Mouse (Mus musculus): Measurements from ENCODE around the gene Ncoa5. TPM values are rescaled to one million over a fixed set of nuclear protein-coding genes. Genes with fewer than 3 reads are reported as not detected.

Ncoa5 gene
- polyA plus RNA-seq, 1 experiment from 2014 or later = 17.3 TPM

GRCm38 (mm10) chr2:164996848-164997720 lies 37.6 kb downstream of the Ncoa5 start:
- Histone ChIP-seq H3K4me3 (ENCODE audit: low read depth, low read length) (peak overlapping the region; percentile 33), H3K9me3 (ENCODE audit: control insufficient read depth, low read length) (no peaks in the 10 kb centered on the region), H3K27ac (replicated peaks) (no peak overlapping the region), H3K36me3 (ENCODE audit: control insufficient read depth, insufficient read depth, low read length) (peaks cover 17% of the 10 kb centered on the region; the same call in 1 of the 2 replicates), H3K4me2 (replicated peaks; ENCODE audit: low read depth) (peak overlapping the region; percentile 67), H3K4me1 (replicated peaks; ENCODE audit: control insufficient read depth, insufficient read depth) (peaks cover 3% of the 10 kb centered on the region; the same call in 1 of the 2 replicates), H3K27me3 (ENCODE audit: control insufficient read depth, insufficient read depth, low read length) (no peaks in the 10 kb centered on the region), H3K9ac (ENCODE audit: low read length) (no peak overlapping the region)
- DNase-seq (ENCODE audit: low spot score) (no peak), ATAC-seq (ENCODE audit: low FRiP score, low TSS enrichment) (no peak)
- TF ChIP-seq EP300 (optimal IDR thresholded peaks at IDR 0.05) (no peak), CTCF (IDR thresholded peaks at IDR 0.05; ENCODE audit: low read depth) (no peak)
- 13% methylated on average over 49 of the region's 49 CpGs for WGBS

DNA sequence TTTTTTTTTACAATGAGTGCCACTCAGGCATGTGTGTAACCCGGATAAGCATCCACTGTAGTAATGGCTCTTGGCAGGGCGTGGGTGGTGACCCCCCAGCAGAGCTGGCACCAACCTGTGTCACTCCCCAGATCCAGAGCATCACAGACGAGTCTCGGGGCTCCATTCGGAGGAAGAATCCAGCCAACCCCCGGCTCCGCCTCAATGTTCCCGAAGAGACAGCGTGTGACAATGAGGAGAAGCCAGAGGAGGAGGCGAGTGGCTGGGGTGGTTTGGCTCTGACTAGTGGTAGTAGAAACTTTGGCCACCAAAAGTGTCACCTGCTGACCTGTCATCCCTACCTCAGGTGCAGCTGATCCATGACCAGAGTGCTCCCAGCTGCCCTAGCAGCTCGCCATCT lies 38.7 kb downstream of the Ncoa5 start:
- DNase-seq (ENCODE audit: low spot score) (no peak), ATAC-seq (ENCODE audit: low FRiP score, low TSS enrichment) (no peak)
- WGBS = 76% methylated on average over 11 of the region's 11 CpGs
- no peak overlapping the region for H3K27ac ChIP-seq (replicated peaks)
- no peaks in the 10 kb centered on the region for H3K9me3 ChIP-seq (ENCODE audit: control insufficient read depth, low read length)
- H3K9ac ChIP-seq (ENCODE audit: low read length) = no peak overlapping the region
- no peak for TF ChIP-seq EP300 (optimal IDR thresholded peaks at IDR 0.05)
- no peak for TF ChIP-seq CTCF (IDR thresholded peaks at IDR 0.05; ENCODE audit: low read depth)
- H3K36me3 ChIP-seq (ENCODE audit: control insufficient read depth, insufficient read depth, low read length) = peaks cover 8% of the 10 kb centered on the region; the same call in 1 of the 2 replicates
- peaks cover 3% of the 10 kb centered on the region; the same call in 1 of the 2 replicates for H3K4me1 ChIP-seq (replicated peaks; ENCODE audit: control insufficient read depth, insufficient read depth)
- H3K4me2 ChIP-seq (replicated peaks; ENCODE audit: low read depth) = no peak overlapping the region
- H3K27me3 ChIP-seq (ENCODE audit: control insufficient read depth, insufficient read depth, low read length) = no peaks in the 10 kb centered on the region
- no peak overlapping the region for H3K4me3 ChIP-seq (ENCODE audit: low read depth, low read length)

GRCm38 (mm10) chr2:164994659-164995428 lies 39.8 kb downstream of the Ncoa5 start:
- Histone ChIP-seq H3K4me1 (replicated peaks; ENCODE audit: control insufficient read depth, insufficient read depth) (peaks cover 3% of the 10 kb centered on the region; the same call in 1 of the 2 replicates), H3K27me3 (ENCODE audit: control insufficient read depth, insufficient read depth, low read length) (no peaks in the 10 kb centered on the region), H3K4me3 (ENCODE audit: low read depth, low read length) (no peak overlapping the region), H3K9me3 (ENCODE audit: control insufficient read depth, low read length) (no peaks in the 10 kb centered on the region), H3K27ac (replicated peaks) (no peak overlapping the region), H3K4me2 (replicated peaks; ENCODE audit: low read depth) (no peak overlapping the region), H3K36me3 (ENCODE audit: control insufficient read depth, insufficient read depth, low read length) (0 out of 2 replicates have a peak, but pooled peaks cover 6% of the 10 kb centered on the region), H3K9ac (ENCODE audit: low read length) (no peak overlapping the region)
- DNase-seq (ENCODE audit: low spot score) = no peak
- ATAC-seq (ENCODE audit: low FRiP score, low TSS enrichment) = no peak
- WGBS = 53% methylated on average over 21 of the region's 21 CpGs
- TF ChIP-seq CTCF (IDR thresholded peaks at IDR 0.05; ENCODE audit: low read depth) (no peak), EP300 (optimal IDR thresholded peaks at IDR 0.05) (no peak)

DNA sequence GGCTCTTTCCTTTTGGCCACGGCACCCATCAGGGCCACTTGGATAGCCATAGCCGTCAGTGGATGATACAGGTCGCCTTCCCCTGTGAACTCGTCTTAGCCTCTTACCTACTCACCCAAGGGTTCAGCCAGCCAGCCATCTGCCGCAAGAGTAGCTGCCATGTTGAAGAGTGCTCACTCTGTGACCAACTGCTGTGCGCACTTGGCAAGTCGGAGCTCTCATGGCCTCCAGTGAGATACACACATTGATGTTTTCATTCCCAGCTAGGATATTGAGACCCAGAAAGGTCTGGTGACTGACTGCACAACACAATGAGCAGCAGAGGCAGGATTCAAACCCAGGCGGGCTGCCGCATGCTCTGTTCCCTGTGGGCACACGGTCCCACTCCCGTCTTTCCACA lies 40.5 kb downstream of the Ncoa5 start:
- Histone ChIP-seq H3K9ac (ENCODE audit: low read length) (no peak overlapping the region), H3K27me3 (ENCODE audit: control insufficient read depth, insufficient read depth, low read length) (no peaks in the 10 kb centered on the region), H3K4me3 (ENCODE audit: low read depth, low read length) (no peak overlapping the region), H3K9me3 (ENCODE audit: control insufficient read depth, low read length) (no peaks in the 10 kb centered on the region), H3K4me2 (replicated peaks; ENCODE audit: low read depth) (no peak overlapping the region), H3K36me3 (ENCODE audit: control insufficient read depth, insufficient read depth, low read length) (0 out of 2 replicates have a peak, but pooled peaks cover 5% of the 10 kb centered on the region), H3K27ac (replicated peaks) (no peak overlapping the region), H3K4me1 (replicated peaks; ENCODE audit: control insufficient read depth, insufficient read depth) (peaks cover 3% of the 10 kb centered on the region; the same call in 1 of the 2 replicates)
- no peak for DNase-seq (ENCODE audit: low spot score)
- ATAC-seq (ENCODE audit: low FRiP score, low TSS enrichment) = no peak
- no peak for TF ChIP-seq EP300 (optimal IDR thresholded peaks at IDR 0.05)
- no peak for TF ChIP-seq CTCF (IDR thresholded peaks at IDR 0.05; ENCODE audit: low read depth)
- 83% methylated on average over 11 of the region's 11 CpGs for WGBS

DNA sequence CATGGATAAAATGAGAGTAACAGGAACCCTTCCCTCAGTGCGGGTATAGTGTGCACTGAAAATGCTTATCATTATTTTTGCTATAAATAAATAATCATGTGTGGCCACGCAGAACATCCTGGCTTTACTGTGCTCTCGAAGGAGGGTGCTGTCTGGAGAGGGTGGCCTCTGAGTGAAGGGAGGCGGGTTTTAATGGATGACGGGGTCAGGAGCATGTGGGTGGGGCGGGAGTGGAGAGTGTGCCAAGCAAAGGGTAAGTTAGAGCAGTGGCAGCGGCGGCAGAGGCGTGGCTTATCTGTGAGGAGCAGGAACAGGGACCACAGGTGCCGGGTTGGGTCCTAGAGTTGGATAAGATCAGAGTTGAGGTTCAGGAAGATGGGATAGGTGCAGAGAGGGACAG lies 42.9 kb downstream of the Ncoa5 start:
- Histone ChIP-seq H3K4me3 (ENCODE audit: low read depth, low read length) (no peak overlapping the region), H3K9me3 (ENCODE audit: control insufficient read depth, low read length) (no peaks in the 10 kb centered on the region), H3K36me3 (ENCODE audit: control insufficient read depth, insufficient read depth, low read length) (no peaks in the 10 kb centered on the region), H3K4me1 (replicated peaks; ENCODE audit: control insufficient read depth, insufficient read depth) (no peaks in the 10 kb centered on the region), H3K27me3 (ENCODE audit: control insufficient read depth, insufficient read depth, low read length) (no peaks in the 10 kb centered on the region), H3K4me2 (replicated peaks; ENCODE audit: low read depth) (no peak overlapping the region), H3K27ac (replicated peaks) (no peak overlapping the region), H3K9ac (ENCODE audit: low read length) (no peak overlapping the region)
- WGBS = 25% methylated on average over 10 of the region's 10 CpGs
- ATAC-seq (ENCODE audit: low FRiP score, low TSS enrichment) = no peak
- no peak for TF ChIP-seq EP300 (optimal IDR thresholded peaks at IDR 0.05)
- no peak for TF ChIP-seq CTCF (IDR thresholded peaks at IDR 0.05; ENCODE audit: low read depth)
- peak; percentile 44 for DNase-seq (ENCODE audit: low spot score)

All from stomach, postnatal 0 days (tissue).